Mouse (Mus musculus) layer of hippocampus, adult 11-12 months (tissue): ENCODE measurements around the gene Thap12.

Experiments used
- DNase-seq: peaks from one replicate; pipeline ENCODE4 v3.0.0; 2022; ENCODE audit warnings: low spot score

Gene Thap12

DNA sequence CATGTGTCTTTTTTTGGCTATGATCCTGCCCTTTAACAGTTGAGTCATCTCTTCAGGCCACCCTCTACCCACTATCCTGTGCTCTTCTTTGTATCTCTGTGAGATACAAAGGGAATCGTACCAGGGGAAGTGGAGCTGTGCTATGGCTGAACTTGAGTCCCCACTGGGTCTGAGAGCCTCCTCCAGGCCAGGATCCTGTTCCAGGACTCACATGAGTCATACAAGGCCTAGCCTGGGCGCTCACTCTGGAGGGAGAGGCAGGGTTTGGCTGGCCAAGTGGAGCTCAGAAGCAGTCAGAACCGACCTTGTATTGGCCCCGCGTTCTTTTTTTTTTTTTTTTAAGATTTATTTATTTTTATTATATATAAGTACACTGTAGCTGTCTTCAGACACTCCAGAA is 57.2 kb downstream of the Thap12 start:
- no peak for DNase-seq

DNA sequence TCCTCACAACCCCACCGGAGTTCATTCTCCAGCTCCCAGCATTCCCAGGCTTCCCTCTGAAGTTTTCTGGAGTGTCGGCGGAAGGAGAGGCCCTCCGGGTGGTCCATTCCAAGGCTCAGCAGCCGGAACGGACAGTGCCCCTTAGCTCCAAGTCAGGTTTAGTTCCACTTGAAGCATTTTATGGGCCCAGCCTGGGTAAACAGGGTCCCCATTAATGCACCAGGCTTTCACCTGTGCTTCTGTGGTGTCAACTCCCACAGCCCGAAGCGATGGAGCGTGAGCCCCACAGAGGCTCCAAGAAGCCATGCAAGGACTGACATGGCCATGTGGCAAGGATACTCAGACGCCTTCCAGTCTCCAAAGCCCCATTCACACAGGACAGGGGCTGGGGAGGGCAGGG is 61.0 kb downstream of the Thap12 start:
- DNase-seq, result no peak

DNA sequence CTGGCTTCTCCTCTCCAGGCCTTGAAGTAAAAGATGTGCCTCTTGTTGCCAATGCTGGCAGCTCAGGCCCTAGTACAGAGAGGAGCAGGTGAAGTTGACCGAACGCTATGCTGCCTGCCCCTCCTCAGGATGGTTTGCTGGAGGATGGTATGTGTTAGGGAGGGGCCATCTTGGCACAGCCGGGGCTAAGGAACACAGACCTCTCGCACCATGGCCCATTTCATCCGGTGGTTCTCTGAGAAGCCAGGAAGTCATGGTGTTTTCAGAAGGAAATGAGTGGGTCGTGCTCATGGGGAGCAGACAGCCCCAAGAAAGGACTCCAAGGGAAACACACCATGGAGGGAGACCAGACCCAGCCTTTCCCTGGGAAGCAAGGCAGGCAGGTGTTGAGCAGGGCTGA is 64.4 kb downstream of the Thap12 start:
- no peak for DNase-seq
